Mouse (Mus musculus) limb, embryonic 11.5 days (tissue): ENCODE measurements around the gene 2410004B18Rik. TPM values are rescaled to one million over a fixed set of nuclear protein-coding genes. Genes with fewer than 3 reads are reported as not detected.

ENCODE experiments used
- ATAC-seq: fragments of 200-750 bp; cut with Nextera tagmentation; 2 replicates; pipeline ENCODE4 v1.8.0; 2017; ENCODE audit warnings: low read depth; ENCODE audit not compliant: insufficient number of reproducible peaks, low FRiP score, low TSS enrichment
- DNase-seq: peaks from one replicate; pipeline ENCODE4 v3.0.0-alpha.2; 2015; ENCODE audit warnings: low spot score
- H3K27ac ChIP-seq: fragments of 300-500 bp; sonication (generic); replicated peaks from 2 replicates; pipeline ENCODE4 v1.5.1; 2014; ENCODE audit warnings: low read depth, mild to moderate bottlenecking, low read length
- H3K27me3 ChIP-seq: fragments of 300-500 bp; sonication (generic); 2 replicates; pipeline ENCODE4 v1.6.1; 2014; ENCODE audit warnings: mild to moderate bottlenecking, low read length, mixed read lengths; ENCODE audit not compliant: control insufficient read depth, insufficient read depth
- H3K36me3 ChIP-seq: fragments of 300-500 bp; sonication (generic); 2 replicates; pipeline ENCODE4 v1.6.1; 2014; ENCODE audit warnings: mild to moderate bottlenecking, low read length, moderate library complexity, mixed read lengths; ENCODE audit not compliant: control insufficient read depth, insufficient read depth
- H3K4me1 ChIP-seq: fragments of 300-500 bp; sonication (generic); 2 replicates; pipeline ENCODE4 v1.6.1; 2014; ENCODE audit warnings: low read length, mixed read lengths; ENCODE audit not compliant: control insufficient read depth, insufficient read depth
- H3K4me2 ChIP-seq: fragments of 300-500 bp; sonication (generic); 2 replicates; pipeline ENCODE4 v1.6.1; 2014; ENCODE audit warnings: low read depth, mild to moderate bottlenecking, moderate library complexity; ENCODE audit not compliant: severe bottlenecking
- H3K4me3 ChIP-seq: fragments of 300-500 bp; sonication (generic); 2 replicates; pipeline ENCODE4 v1.5.1; 2014; ENCODE audit warnings: low read depth, low read length
- H3K9ac ChIP-seq: fragments of 300-500 bp; sonication (generic); 2 replicates; pipeline ENCODE4 v1.6.1; 2014; ENCODE audit warnings: mild to moderate bottlenecking, low read length
- H3K9me3 ChIP-seq: fragments of 300-500 bp; sonication (generic); 2 replicates; pipeline ENCODE4 v1.6.1; 2016; ENCODE audit warnings: low read length; ENCODE audit not compliant: control insufficient read depth
- WGBS: fragments of 180-500 bp; shearing (Covaris S2); extraction: QIAGEN DNeasy Blood & Tissue Kit; methylation state at CpG from one replicate; pipeline ENCODE4 v1.1.7; 2014; 5-methylcytosine and 5-hydroxymethylcytosine counted together
- polyA plus RNA-seq: library from polyadenylated mRNA; unstranded; fragments of >200 nt; fragmentation: Nextera tagmentation; extraction: Ambion mirVana; gene quantifications from 2 replicates; pipeline ENCODE4 v1.2.1, GENCODE M21; 2014

2410004B18Rik gene
- polyA plus RNA-seq, 1 experiment from 2014 or later, result 61.3 TPM

- no peaks in the 10 kb centered on the region for H3K9me3 ChIP-seq
- no peak overlapping the region for H3K27ac ChIP-seq
- H3K27me3 ChIP-seq, result peaks cover 4% of the 10 kb centered on the region
- ATAC-seq (no peak), DNase-seq (no peak)
- H3K36me3 ChIP-seq, result no peaks in the 10 kb centered on the region
- no peak overlapping the region for H3K4me3 ChIP-seq
- H3K4me2 ChIP-seq, result no peak overlapping the region
- no peak overlapping the region for H3K9ac ChIP-seq
- WGBS, result 79% methylated on average over 14 of the region's 14 CpGs
- H3K4me1 ChIP-seq, result peaks cover 7% of the 10 kb centered on the region; the same call in 1 of the 2 replicates
These were observed 55.8 kb downstream of the 2410004B18Rik start for GRCm38 (mm10) chr3:145993481-145994201.

Other genes starting within 250 kb of the 2410004B18Rik start
- 14.0 and 15.6 TPM in 2 replicates for gene Ddah1, start 179.3 kb upstream of the 2410004B18Rik start, polyA plus RNA-seq
- 54.7 and 57.7 TPM in 2 replicates for gene Bcl10, start 15.2 kb upstream of the 2410004B18Rik start, polyA plus RNA-seq
- gene Syde2, start 49.9 kb downstream of the 2410004B18Rik start, polyA plus RNA-seq, result 1.8 and 2.1 TPM in 2 replicates
- not detected in 2 replicates for gene Wdr63, start 170.1 kb downstream of the 2410004B18Rik start, polyA plus RNA-seq
- 6.3 and 7.2 TPM in 2 replicates for gene Mcoln3, start 179.4 kb downstream of the 2410004B18Rik start, polyA plus RNA-seq
- 0.63 and 1.1 TPM in 2 replicates for gene Mcoln2, start 211.8 kb downstream of the 2410004B18Rik start, polyA plus RNA-seq